Mouse (Mus musculus): Measurements from ENCODE around the gene Lrrc14b.

DNA sequence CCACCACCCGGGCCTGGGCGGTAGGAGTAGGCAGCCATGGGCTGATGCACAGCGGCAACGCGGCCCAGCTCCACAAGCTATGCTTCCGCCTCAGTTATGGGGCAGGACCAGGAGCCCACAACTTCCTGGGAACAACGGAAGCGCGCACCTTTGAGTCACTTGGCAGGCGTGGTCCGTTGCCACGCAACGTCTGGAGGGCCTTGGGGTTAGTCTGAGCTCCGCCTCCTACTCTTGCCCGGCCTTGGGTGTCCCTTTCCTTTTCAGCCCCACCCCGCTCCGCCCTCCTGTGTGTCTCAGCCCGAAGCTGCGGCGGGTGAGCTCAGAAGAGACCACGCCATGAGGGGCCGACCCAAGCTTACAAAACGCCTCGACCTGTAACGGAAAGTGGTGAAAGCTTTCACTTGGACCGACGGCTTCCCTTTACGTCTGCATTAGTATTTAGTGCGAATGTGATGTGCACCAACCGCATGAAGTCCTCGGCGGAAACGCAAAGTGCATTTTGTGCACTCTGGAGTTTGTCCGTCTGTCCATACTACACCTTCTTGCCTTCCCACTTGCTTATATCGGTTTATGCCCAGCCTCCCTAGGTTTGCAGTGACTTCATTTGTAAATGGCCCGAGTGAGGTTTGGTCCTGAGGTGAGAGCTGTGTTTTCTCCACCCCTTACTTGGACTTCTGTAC is 46.5 kb downstream of the Lrrc14b start, which contains the start of gene Pdcd6:
- no peak for TF ChIP-seq CTCF (IDR thresholded peaks at IDR 0.05; ENCODE audit: low read depth)
- TF ChIP-seq EP300 (IDR thresholded peaks at IDR 0.05; ENCODE audit: low read depth) = no peak
